Mouse (Mus musculus): Measurements from ENCODE around the gene Nagpa.
"Not testable (repeated sequence)": the region's sequence is repeated elsewhere in the genome, so short reads cannot be mapped to it uniquely, and the experiment has no call there.

The Nagpa gene

DNA sequence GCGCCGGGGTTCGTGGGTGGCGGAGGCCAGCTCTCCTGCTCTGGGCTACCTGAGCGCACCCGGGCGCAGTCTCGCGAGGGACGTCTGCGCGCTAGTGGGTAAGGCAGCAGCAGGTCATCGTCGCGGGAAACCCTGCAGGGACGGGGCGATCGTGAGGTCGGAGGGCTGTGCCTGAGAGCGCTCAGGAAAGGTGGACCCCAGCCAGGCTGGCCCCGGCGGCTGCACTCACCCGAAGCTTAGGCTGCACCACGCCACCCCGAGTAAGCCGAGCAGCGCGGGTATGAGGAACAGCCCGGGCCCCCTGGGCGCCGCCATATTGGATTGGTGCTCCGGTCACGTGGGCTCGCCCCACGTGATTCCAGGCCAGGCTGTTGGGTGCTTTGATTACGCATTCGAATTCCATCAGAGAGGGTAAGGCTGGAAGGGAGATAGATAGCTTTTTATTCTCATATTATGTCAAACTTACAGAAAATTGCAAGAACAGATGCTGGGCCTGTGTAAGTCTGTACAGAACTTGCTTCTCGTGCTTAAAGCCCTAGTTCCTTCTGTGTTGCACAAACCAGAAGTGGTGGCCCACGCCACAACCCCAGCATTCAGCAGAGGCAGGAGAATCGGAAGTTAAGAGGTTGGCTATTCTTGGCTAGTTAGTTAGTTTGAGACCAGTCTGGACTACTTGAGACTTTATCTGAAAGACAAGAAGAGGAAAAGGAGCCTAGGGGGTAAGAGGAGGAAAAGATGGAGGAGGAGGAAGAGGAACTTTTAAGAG is at the start of gene Nagpa:
Gene Nagpa (minus strand): TSS at position 345 of the 766 bp plus-strand sequence.
- DNase-seq (ENCODE audit: low spot score): peak; percentile 88

DNA sequence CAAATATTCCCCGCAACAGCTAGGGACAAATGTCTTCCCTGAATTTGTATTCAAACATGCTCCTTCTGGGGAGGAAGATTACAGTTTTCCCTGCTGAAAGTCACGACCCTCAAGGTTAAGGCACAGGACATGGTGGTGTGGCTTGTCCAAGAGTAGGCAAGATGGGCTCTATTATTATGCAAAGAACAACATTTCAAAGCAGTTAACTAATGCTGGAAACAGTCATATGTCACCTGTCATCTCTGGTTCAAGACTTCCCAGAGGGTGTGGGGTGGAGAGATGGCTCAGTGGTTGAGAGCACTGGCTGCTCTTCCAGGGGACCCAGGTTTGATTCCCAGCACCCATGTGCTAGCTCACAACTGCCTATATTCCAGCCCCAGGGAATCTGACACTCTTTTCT is 48.4 kb upstream of the Nagpa start:
- no peak for DNase-seq (ENCODE audit: low spot score)

DNA sequence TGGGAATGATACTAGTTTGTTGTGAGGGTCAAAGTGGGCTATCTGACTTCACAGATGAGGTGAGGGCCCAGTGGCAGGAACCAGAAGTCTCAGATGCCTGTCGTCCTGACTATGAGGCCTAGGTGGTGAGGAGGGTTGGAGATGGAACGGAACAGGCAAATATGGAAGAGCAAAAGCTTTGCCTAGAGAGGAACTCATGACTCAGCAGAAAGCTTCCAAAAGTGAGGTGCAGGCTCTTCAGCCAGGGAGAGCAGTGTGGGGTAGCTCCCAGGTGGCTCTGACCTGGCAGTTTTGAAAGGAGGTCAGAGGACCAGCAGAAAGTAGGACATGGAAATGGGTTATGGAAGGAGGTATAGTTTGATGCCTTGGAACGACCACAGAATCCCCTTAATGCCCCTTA is 47.1 kb upstream of the Nagpa start:
- no peak for DNase-seq (ENCODE audit: low spot score)

DNA sequence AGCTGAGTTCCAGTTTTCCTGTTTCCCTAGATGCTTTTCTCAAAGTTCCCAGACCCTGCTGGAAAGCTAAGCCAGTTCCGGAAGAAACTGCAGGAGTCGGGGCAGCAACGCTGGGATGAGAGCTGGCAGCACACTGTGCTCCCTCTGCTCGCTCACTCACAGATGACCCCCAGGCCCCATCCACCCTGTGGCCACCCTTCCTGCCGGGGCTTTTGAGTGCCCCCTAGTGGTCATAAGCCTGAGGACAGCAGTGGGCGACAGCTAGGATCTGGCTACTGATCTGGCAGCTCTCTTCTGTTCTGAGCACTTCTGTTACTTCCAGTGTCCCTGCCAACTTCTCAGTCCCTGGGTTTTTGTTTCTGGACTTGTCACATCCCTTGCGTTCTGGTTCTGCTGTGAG is 40.6 kb upstream of the Nagpa start:
- peak; percentile 60 for DNase-seq (ENCODE audit: low spot score)

DNA sequence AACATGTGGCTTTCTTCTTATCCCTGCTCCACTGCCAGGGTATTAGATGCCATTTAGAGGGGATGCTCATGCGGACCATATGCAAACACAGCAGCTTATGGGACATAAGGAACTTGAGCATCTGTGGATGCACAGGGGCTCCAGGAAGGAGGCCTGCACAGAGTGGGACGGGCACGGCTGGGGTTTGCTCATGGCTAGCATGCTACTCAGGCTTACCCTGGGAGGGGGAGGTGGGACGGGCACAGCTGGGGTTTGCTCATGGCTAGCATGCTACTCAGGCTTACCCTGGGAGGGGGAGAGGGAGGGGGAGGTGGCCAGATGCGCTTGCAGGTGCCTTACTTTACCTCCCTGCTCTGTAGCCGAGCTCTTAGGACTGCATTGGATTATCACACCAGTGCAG is 39.1 kb upstream of the Nagpa start:
- no peak for DNase-seq (ENCODE audit: low spot score)

DNA sequence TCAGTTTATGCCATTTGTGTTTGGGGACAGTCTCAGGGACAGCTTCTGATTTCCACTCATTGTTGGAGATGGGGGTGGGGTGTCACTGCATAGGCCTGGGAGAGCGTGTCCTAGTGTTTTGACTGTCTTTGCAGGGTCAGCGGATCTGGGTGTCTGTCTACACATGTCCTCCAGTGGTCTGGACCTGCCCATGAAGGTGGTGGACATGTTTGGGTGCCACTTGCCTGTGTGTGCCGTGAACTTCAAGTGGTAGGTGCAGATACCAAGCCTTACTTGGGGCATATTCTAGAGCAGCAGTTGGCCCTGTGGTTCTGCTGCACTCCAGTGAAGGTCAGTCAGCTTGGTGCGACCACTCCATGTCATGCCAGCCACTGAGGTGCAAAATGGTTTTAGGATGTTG is 38.5 kb upstream of the Nagpa start:
- DNase-seq (ENCODE audit: low spot score): no peak

DNA sequence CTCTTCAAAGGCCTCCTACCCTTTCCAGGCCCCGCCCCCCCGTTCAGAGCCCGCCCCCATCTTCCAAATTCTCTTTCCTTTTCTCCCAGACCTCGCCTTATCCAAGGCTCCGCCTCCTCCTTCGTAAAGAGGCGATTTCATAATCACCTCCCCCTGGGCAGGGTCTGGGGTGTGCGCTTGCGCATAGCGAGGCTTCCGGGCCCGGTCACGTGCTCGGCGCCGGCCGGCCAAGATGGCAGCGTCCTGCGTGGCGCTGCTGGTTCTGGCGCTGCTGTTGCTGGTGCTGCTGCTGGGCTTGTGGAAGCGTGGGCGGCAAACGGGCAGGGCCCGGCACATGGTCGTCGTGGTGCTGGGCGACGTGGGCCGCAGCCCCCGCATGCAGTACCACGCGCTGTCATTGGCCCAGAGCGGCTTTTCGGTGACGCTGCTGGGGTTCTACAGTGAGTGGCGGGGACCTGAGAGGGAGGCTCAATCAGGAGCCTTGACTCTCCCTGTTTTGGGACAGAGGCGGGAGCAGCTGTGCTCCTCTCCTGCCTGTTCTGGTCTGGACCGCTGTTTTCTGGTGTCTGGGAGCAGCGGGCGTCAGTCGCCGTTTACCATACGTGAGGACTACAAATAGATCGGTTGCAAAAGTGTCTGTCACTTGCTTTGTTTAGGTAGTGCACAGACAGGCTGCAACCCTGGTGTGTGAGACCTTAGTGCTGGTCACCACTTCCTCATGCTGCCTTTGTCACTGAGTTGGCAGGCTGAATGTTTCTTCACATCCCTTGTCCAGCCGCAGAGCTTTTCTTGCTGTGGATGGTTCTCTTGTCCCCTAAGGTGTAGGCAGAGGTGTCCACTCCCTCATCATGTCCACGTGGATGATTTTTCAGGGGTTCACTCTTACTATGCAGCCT is 29.9 kb upstream of the Nagpa start, which contains the start of gene Alg1:
Gene Alg1 (plus strand): TSS at position 204 of the 896 bp plus-strand sequence.
- peak; percentile 93 for DNase-seq (ENCODE audit: low spot score)

DNA sequence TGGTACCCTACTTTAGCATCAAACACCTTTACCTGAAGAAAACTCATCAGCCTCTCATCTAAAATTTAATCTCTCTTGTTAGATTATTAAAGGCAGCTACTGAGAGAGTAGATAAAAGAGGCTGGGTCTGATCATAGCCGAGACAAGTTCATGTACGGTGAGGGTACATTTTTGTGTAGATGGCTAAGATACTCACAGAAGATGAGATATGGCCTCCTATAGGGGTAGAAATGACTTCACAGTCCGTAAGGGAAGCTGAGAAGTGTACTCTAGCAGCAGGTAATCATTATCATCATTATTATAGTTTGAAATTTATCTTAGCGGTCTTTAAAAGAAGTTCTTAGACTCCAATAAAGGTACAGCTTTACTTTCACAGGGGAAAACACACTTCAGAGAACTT is 29.2 kb upstream of the Nagpa start:
- no peak for DNase-seq (ENCODE audit: low spot score)

DNA sequence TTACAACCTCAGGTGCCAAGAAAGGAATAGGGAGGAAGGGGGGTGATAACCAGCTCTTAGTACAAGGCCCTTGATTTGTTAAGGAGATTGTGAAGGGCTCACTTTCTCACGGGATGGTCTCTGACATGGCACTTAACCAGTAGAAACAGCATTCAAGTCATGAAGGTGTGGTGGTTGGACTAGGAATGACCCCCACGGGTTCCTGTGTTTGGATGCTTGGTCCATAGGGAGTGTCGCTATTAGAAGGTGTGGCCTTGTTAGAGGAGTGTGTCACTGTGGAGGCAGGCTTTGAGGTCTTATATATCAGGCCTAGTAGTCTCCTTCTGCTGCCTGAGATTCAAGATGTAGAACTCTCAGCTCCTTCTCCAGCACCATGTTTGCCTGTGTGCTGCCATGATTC is 24.3 kb upstream of the Nagpa start:
- DNase-seq (ENCODE audit: low spot score): not testable (repeated sequence)

DNA sequence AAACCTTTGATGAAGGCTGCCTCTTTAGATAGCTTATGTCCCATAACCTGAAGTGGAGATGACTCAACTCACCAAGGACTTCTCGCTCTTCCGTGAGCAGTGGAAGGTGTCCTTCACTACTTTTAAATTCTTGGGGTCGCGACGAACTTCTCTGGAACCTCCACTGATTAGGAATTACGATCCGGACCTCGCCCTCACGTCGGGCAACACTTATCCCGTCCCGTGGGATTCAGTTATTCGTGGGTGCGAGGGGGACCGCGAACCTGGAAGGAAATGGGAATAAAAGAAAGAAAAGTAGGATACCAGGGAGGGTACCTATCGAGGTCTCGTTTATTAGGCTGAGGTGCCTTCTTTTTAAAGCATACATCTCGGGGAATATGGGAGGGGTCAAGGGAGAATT is 23.7 kb upstream of the Nagpa start:
- not testable (repeated sequence) for DNase-seq (ENCODE audit: low spot score)

DNA sequence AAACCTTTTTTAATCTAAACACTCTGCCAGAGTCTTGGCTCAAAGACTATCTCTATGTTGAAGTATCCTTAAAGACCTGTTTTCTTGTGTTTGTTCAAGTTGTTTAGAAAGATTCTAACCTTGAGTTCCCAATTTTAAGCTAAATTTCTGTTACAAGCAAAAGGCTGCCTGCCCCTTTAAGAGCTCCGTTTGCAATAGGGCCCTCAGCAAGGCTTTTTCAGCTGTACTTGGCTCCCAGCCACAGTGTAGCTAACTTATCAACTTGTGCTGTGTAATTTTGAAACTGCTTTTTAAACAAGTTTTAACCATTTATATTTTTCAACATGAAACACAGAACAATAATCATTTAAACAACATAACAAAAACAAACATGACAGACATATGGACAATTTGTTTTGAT is 22.7 kb upstream of the Nagpa start:
- DNase-seq (ENCODE audit: low spot score): not testable (repeated sequence)

DNA sequence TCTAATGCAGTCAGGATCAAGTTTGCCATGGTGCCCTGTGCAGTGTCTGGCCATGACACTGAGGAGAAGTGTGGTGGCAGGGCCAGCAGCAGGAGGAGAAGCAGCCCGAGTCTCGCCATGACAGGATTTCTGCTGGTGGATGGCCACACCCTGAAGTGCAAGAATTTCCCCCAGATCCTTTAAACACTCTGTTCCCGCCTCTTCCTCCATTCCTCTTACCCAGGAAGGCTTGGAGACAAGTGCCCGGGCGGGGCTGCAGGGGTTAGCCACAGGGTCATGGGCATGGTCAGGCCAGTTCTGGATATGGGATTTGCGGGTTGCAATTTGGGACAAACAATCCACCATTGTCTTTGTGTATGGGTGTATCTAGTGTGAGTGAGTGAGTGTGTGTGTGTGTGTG is 18.3 kb upstream of the Nagpa start, which contains the start of gene AU021092:
Gene AU021092 (minus strand): TSS at position 160 of the 400 bp plus-strand sequence.
- DNase-seq (ENCODE audit: low spot score): no peak

DNA sequence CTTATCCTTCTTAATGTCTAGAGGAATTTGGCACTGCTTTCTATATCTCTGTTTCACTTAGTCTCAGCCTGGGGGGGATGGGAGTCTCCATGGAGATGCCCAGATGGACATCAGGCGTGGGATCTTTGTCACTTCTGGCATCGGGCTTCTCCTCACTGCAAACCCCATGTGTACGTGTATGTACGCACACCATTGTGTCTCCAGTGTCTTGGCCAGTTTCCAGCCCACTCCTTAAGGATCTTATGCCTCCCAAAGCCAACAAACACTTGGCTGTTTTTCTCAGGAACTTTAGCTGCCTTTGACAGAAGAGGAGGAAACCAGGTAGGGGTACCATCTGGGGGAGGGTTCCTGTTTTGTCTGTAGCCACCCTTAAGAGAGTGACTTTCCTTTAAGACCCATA is 17.6 kb upstream of the Nagpa start:
- DNase-seq (ENCODE audit: low spot score): no peak

DNA sequence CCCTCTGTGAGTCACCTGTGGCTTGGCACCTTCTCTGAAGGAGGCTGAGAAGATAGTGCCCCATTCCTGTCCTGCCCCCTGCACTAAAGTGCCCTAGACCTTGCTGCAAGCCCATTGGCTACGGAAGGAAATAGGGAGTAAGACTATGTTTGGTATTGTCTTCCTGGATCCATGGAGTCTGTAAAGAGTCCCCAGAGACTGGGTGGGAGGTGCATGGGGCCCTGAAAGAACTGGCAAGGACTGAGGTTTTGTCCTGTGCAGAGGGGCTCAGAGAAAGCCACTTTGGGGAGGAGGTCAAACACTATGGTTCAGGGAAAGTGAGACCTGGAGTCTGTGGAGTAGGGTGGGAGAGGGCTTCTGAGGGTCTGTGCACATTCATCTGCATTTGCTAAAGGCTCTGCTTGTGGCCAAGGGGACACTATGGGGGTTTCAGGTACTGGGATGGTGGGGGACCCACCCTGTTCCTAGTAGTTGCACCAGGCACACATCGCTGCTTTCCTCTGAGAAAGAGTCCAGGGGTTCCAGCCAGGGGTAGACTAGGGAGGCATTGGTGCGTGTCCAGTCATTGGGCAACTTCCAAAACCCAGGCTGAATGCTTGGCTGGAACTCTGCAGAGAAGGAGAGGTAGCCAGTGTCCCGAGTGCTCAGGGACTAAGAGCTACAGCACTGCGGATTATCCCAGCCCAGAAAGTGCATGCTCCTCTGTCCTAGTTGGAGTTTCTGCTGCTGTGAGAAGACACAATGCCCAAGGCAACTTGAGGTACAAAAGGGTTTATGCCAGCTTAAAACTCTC is 13.7 kb upstream of the Nagpa start:
- no peak for DNase-seq (ENCODE audit: low spot score)

DNA sequence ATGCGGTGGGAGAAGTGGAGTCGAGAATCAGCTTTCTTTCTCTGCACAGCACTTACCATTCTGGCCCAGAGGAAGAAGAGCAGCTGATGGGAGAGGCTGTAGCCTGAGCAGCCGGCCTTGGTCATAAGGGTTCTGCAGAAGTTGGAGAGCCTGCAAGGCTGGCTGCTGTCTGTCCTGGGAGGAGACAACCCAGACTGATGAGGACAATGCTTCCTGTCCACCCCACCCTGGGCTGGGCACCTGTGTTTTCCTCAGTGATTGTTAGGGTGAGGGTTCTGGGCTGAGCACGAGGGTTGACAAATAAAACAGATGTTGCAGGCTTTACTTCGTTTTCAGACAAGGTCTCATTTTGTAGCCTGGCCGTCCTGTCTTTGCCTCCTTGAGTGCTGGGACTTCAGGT is 12.9 kb upstream of the Nagpa start:
- no peak for DNase-seq (ENCODE audit: low spot score)

DNA sequence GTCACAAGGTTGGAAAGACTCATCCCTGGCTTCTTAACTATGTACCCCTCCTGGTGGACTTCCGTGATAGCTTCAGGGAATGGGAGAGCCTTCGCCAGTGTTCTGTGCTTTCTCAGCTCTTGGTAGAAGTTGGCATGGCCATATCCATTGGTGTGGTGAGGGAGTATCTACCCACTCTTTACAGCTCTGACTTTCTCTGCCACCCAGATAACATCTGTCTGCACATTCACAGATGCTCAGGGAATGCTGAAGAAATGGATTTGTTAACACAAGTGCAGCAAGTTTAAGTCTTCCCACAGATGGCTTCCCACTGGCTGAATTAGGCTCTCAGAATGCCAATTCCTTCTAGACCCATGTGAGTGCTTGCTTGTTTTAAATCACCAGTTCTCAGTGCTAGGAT is 10.3 kb upstream of the Nagpa start:
- DNase-seq (ENCODE audit: low spot score): no peak

DNA sequence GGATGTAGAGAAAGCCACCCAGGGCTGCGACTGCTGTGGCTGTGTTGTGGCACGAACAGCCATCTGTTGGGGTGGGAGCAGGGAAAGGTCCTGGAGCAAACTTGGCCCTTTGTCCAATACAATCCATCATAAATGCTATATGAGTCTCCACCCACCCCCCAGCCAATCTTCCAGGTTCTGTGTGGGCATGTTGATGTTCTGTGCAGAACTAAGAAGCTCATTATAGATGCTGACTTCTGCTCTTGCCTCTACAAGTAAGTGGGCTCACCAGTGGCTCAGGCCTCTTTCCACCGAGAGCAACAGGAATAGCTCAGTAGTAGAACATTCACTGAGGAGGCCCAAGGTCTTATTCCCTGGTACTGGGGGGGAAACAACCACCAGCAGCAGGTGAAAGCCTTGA is 8.3 kb upstream of the Nagpa start:
- DNase-seq (ENCODE audit: low spot score): no peak

DNA sequence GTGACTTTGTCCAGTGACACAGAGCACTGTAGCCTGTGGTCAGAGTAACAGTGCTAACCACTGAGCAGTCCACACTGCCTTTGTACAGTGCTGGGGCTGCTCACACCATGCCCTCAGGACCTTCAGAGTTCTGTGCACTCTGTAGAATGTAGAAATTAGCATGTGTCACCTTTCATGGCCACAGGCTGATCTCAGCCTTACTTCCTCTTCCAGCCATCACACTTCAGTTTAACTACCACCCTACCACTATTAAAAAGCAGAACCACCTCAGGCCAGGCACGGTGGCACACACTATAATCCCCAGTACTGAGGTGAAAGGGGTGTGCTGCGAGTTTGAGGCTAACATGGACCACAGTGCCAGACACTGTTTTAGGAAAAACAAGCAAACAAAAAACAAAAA is 6.6 kb upstream of the Nagpa start:
- no peak for DNase-seq (ENCODE audit: low spot score)

DNA sequence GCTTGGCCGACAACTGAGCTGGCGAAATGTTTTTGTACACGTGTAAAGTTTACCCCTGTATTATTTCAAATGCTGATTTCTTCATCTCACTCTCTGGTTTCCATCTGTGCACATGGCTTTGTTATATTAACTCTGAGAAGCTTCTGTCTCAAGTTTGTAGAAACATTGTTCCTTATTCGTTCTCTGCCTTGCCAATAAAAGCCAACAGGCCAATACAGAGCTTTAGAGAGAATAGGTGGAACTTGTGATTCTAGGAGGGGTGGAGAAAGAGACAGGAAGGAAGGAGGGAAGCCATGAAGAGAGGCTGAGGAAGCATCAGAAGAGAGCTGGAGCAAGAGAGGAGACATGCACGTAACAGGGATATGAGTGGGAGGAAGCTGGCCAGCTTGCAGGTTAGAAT is 2.2 kb upstream of the Nagpa start:
- DNase-seq (ENCODE audit: low spot score): no peak

DNA sequence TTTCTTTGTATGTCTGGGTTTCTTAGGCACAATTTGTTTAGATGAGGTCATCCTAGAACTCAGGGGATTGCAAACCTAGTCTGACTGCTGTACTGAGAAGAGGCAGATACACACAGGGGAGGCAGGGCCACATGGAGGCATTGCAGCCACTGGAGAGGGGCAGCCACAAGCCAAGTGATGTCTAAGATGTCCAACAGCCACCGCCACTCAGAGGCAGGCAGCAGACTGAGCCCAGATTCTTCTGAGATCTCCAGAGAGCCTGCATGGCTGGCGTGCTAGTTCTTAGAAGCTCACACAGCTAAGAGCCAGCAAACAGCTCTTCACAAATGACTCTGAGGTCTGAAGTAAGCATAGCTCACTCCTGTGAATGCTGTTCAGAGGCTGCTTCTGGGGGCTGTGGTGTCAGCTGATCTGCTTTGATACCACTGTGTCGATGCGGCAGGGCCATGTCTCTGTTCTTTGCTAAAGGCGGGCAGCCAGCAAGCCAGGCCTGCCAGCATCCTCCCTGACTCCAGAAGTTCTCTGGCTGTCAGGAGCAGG is 1.7 kb upstream of the Nagpa start:
- DNase-seq (ENCODE audit: low spot score): no peak

DNA sequence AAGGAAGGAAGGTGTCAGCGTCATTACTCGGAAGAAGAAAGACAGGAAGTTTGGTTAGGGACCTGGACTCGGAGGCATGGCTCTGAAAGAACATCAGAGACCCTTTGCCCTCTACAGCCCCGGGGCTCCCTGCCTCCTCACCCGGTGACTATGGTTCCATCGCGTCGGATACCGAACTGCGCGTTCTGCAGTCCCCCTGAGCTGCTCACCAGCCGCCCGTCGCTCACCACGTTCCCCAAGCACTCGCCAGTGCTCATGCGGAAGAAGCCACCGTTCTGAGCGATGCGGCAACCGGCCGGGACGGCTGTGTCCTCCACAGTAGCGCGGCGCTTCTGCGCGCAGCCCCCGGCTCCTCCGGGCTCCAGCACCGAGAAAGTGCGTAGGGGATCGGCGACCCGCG is 612 bp downstream of the Nagpa start:
- no peak for DNase-seq (ENCODE audit: low spot score)

DNA sequence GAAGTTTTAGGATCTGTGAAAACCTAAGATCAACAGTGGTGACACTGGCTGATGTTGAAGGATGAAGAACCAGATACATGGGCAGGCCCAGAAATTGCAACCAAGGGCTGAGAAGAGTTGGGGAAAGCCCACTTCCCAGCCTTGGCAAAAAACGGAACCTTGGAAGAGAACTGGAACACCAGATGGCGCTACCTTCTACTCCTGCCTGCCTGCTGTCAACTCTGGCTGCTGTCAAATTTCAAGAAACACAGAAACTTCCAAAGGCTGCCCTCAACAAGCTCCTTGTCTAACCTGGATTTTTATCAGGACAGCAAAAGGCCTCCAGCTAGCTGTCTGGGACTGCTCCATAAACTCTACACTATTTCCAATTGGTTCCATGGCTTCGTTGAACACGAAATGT is 1.1 kb downstream of the Nagpa start:
- peak; percentile 71 for DNase-seq (ENCODE audit: low spot score)
